Mouse (Mus musculus): ENCODE measurements around the gene Gm9780.
"Not testable (repeated sequence)": the region's sequence is repeated elsewhere in the genome, so short reads cannot be mapped to it uniquely, and the experiment has no call there.

- not testable (repeated sequence) for TF ChIP-seq CTCF (IDR thresholded peaks at IDR 0.05; ENCODE audit: borderline replicate concordance, insufficient read depth, low read length); POLR2A (IDR thresholded peaks at IDR 0.05; ENCODE audit: low read depth, low read length)
Observed at GRCm38 (mm10) chr14:26016414-26016813, 26.1 kb downstream of the Gm9780 start.
